Comparison of ENCODE assay signal across 18 mouse cellular contexts in genomic region chr13:31818337-31818736, GRCm38 (mm10). TPM values are rescaled to one million over a fixed set of nuclear protein-coding genes. Genes with fewer than 3 reads are reported as not detected.
A peak's percentile ranks its signal among the peaks of the same experiment; 100 is the strongest.
DNase-seq lines count a peak whose midpoint lies in the region; ATAC-seq and TF ChIP-seq lines count a peak whose summit lies in the region.
"Had no signal": no experiment of that assay in that cellular context is flagged by ENCODE, and none has a peak within 500 bp of the region (broad histone marks: within the 10 kb centered on the region; RNA-seq: fewer than 3 reads in every experiment).

No protein-coding gene starts in this region.

- H3K4me2 ChIP-seq in hindbrain, embryonic 14.5 days (replicated peaks), result no peak overlapping the region
- H3K4me2 ChIP-seq in kidney, postnatal 0 days (ENCODE audit: low read length), result no peak overlapping the region
- peak overlapping the region; percentile 14; the same call in 1 of the 2 replicates for H3K4me2 ChIP-seq in limb, embryonic 13.5 days (replicated peaks)
- H3K4me2 ChIP-seq: embryonic facial prominence, embryonic 15.5 days; heart, embryonic 12.5 days had no signal

- TF ChIP-seq CTCF in kidney, postnatal 0 days (IDR thresholded peaks at IDR 0.05; ENCODE audit: low read depth), result no peak
- TF ChIP-seq CTCF in embryonic fibroblast, embryonic 13.5 days (IDR thresholded peaks at IDR 0.05; ENCODE audit: borderline replicate concordance, insufficient read depth, low read length), result no peak

- H3K27ac ChIP-seq in hindbrain, embryonic 10.5 days, result no peak overlapping the region
- no peak overlapping the region for H3K27ac ChIP-seq in hindbrain, embryonic 14.5 days
- H3K27ac ChIP-seq in kidney, postnatal 0 days, result peak overlapping the region; percentile 2; the same call in 1 of the 2 replicates
- H3K27ac ChIP-seq in embryonic fibroblast, embryonic 13.5 days (ENCODE audit: insufficient read depth, low read length), result peak overlapping the region; percentile 27
- H3K27ac ChIP-seq in limb, embryonic 13.5 days, result peak overlapping the region; percentile 33; the same call in 1 of the 2 replicates
- H3K27ac ChIP-seq: embryonic facial prominence, embryonic 15.5 days; gastrocnemius, adult 2 months had no signal

- no peak overlapping the region for H3K4me3 ChIP-seq in hindbrain, embryonic 10.5 days
- H3K4me3 ChIP-seq in hindbrain, embryonic 14.5 days (replicated peaks; ENCODE audit: low read length), result no peak overlapping the region
- H3K4me3 ChIP-seq in kidney, postnatal 0 days (replicated peaks; ENCODE audit: low read depth, low read length), result no peak overlapping the region
- no peak overlapping the region for H3K4me3 ChIP-seq in embryonic fibroblast, embryonic 13.5 days (ENCODE audit: insufficient read depth, low read length)
- no peak overlapping the region for H3K4me3 ChIP-seq in limb, embryonic 13.5 days
- H3K4me3 ChIP-seq: embryonic facial prominence, embryonic 15.5 days; gastrocnemius, adult 2 months; heart, embryonic 12.5 days had no signal

- H3K27me3 ChIP-seq in hindbrain, embryonic 10.5 days (ENCODE audit: insufficient read depth, poor library complexity, severe bottlenecking), result peaks cover 95% of the 10 kb centered on the region
- H3K27me3 ChIP-seq in hindbrain, embryonic 14.5 days (ENCODE audit: control insufficient read depth, insufficient read depth, low read length), result peaks cover 76% of the 10 kb centered on the region
- no peaks in the 10 kb centered on the region for H3K27me3 ChIP-seq in kidney, postnatal 0 days (ENCODE audit: insufficient read depth, low read length)
- peaks cover 79% of the 10 kb centered on the region for H3K27me3 ChIP-seq in limb, embryonic 13.5 days

- H3K9me3 ChIP-seq in hindbrain, embryonic 10.5 days, result no peaks in the 10 kb centered on the region
- no peaks in the 10 kb centered on the region for H3K9me3 ChIP-seq in hindbrain, embryonic 14.5 days (ENCODE audit: control insufficient read depth, low read length)
- no peaks in the 10 kb centered on the region for H3K9me3 ChIP-seq in kidney, postnatal 0 days (replicated peaks; ENCODE audit: low read length)
- H3K9me3 ChIP-seq in limb, embryonic 13.5 days, result no peaks in the 10 kb centered on the region
- H3K9me3 ChIP-seq: embryonic facial prominence, embryonic 15.5 days; heart, embryonic 12.5 days had no signal

- H3K9ac ChIP-seq in hindbrain, embryonic 14.5 days, result no peak overlapping the region
- H3K9ac ChIP-seq in kidney, postnatal 0 days (ENCODE audit: low read depth, low read length), result no peak overlapping the region
- no peak overlapping the region for H3K9ac ChIP-seq in limb, embryonic 13.5 days
- H3K9ac ChIP-seq: embryonic facial prominence, embryonic 15.5 days; heart, embryonic 12.5 days had no signal

- ATAC-seq in hindbrain, embryonic 14.5 days (ENCODE audit: low FRiP score), result no peak
- ATAC-seq in kidney, postnatal 0 days (replicated peaks; ENCODE audit: low FRiP score, low read depth), result no peak; the same call in 1 of the 2 replicates
- ATAC-seq in limb, embryonic 13.5 days (ENCODE audit: low FRiP score, low read depth), result no peak
- ATAC-seq: forebrain, embryonic 14.5 days; hindbrain, embryonic 16.5 days had no signal

- DNase-seq in hindbrain, embryonic 10.5 days (ENCODE audit: low spot score), result peak; percentile 16
- no peak for DNase-seq in hindbrain, embryonic 14.5 days (ENCODE audit: low spot score)
- DNase-seq in kidney, postnatal 0 days (ENCODE audit: low spot score), result peak; percentile 68
- no peak for DNase-seq in kidney, adult 8-10 months
- no peak for DNase-seq in layer of hippocampus, adult 9-11 months
- DNase-seq: adrenal gland, adult 2 months; adrenal gland, postnatal 25 days; cerebellum, adult 18-20 months; cerebellum, adult 9-11 months; cerebellum, postnatal 36 days; gastrocnemius, adult 2 months; gastrocnemius, postnatal 25 days had no signal

- TF ChIP-seq POLR2A in embryonic fibroblast, embryonic 13.5 days (IDR thresholded peaks at IDR 0.05; ENCODE audit: low read depth, low read length), result 0 out of 2 replicates have a peak, but pooled peaks have one; percentile 17

- WGBS in hindbrain, embryonic 10.5 days, result 61% methylated on average over 7 of the region's 7 CpGs
- 53% methylated on average over 7 of the region's 7 CpGs for WGBS in hindbrain, embryonic 14.5 days
- WGBS in kidney, postnatal 0 days, result 40% methylated on average over 7 of the region's 7 CpGs
- 21% methylated on average over 7 of the region's 7 CpGs for WGBS in limb, embryonic 13.5 days

- H3K4me1 ChIP-seq in hindbrain, embryonic 10.5 days (replicated peaks), result peaks cover 62% of the 10 kb centered on the region
- H3K4me1 ChIP-seq in hindbrain, embryonic 14.5 days (replicated peaks; ENCODE audit: control insufficient read depth, insufficient read depth, low read length), result 0 out of 2 replicates have a peak, but pooled peaks cover 3% of the 10 kb centered on the region
- peaks cover 20% of the 10 kb centered on the region for H3K4me1 ChIP-seq in kidney, postnatal 0 days (replicated peaks; ENCODE audit: insufficient read depth, low read length)
- H3K4me1 ChIP-seq in embryonic fibroblast, embryonic 13.5 days (ENCODE audit: control insufficient read depth, insufficient read depth, low read length), result no peaks in the 10 kb centered on the region
- H3K4me1 ChIP-seq in limb, embryonic 13.5 days, result peaks cover 80% of the 10 kb centered on the region

- H3K36me3 ChIP-seq in hindbrain, embryonic 10.5 days, result no peaks in the 10 kb centered on the region
- no peaks in the 10 kb centered on the region for H3K36me3 ChIP-seq in hindbrain, embryonic 14.5 days (replicated peaks; ENCODE audit: control insufficient read depth, insufficient read depth)
- H3K36me3 ChIP-seq in kidney, postnatal 0 days (ENCODE audit: insufficient read depth, low read length), result no peaks in the 10 kb centered on the region
- H3K36me3 ChIP-seq in limb, embryonic 13.5 days, result no peaks in the 10 kb centered on the region
- H3K36me3 ChIP-seq: embryonic facial prominence, embryonic 15.5 days; heart, embryonic 12.5 days had no signal

RNA-seq across cellular contexts. Expression of gene Foxc1, which starts 11.9 kb away (rescaled TPM):
- polyA plus RNA-seq in hindbrain, embryonic 10.5 days (2016; fragmentation: Nextera tagmentation; extraction: Ambion mirVana), result 2.9 and 3.7 TPM in 2 replicates
- 2.3 and 2.9 TPM in 2 replicates for polyA plus RNA-seq in hindbrain, embryonic 14.5 days (2014; fragmentation: Nextera tagmentation; extraction: Ambion mirVana)
- 5.7 and 7.6 TPM in 2 replicates for polyA plus RNA-seq in kidney, postnatal 0 days (2015; fragmentation: Nextera tagmentation; extraction: Ambion mirVana)
- 14.4 and 19.7 TPM in 2 replicates for polyA plus RNA-seq in embryonic fibroblast, embryonic 13.5 days (2011; ENCODE audit: insufficient read length, low read depth, missing spikeins)
- polyA plus RNA-seq in limb, embryonic 13.5 days (2015; fragmentation: Nextera tagmentation; extraction: Ambion mirVana), result 5.1 and 6.8 TPM in 2 replicates

Comparison
In these comparisons a context has a peak if more than half of its experiments do, and no peak if none do; other contexts are left out.
1. DNase-seq: peak in hindbrain, embryonic 10.5 days (single experiment) and kidney, postnatal 0 days (single experiment); none in hindbrain, embryonic 14.5 days (single experiment), kidney, adult 8-10 months (0 of 2) and layer of hippocampus, adult 9-11 months (single experiment).
2. H3K27ac ChIP-seq: peak in kidney, postnatal 0 days (single experiment), embryonic fibroblast, embryonic 13.5 days (single experiment) and limb, embryonic 13.5 days (single experiment); none in hindbrain, embryonic 10.5 days (single experiment) and hindbrain, embryonic 14.5 days (single experiment).